Mouse (Mus musculus) brain, embryonic 14.5 days (tissue): ENCODE measurements around the gene Aanat. TPM values are rescaled to one million over a fixed set of nuclear protein-coding genes. Genes with fewer than 3 reads are reported as not detected.

ENCODE experiments used
- DNase-seq: peaks from one replicate; pipeline ENCODE4 v3.0.0-alpha.2; 2011; ENCODE audit warnings: low read depth
- CTCF ChIP-seq: fragments of 200-500 bp; IDR thresholded peaks from 2 replicates; pipeline ENCODE4 v1.5.1; 2012; ENCODE audit warnings: inconsistent platforms, mild to moderate bottlenecking, moderate library complexity, borderline replicate concordance; ENCODE audit not compliant: insufficient read depth, insufficient read length; ENCODE audit errors: extremely low read depth
- POLR2A ChIP-seq: fragments of 200-500 bp; IDR thresholded peaks from 2 replicates; pipeline ENCODE4 v1.6.1; 2012; ENCODE audit warnings: mild to moderate bottlenecking, inconsistent platforms, borderline replicate concordance; ENCODE audit not compliant: poor library complexity, insufficient read depth, insufficient read length, severe bottlenecking; ENCODE audit errors: extremely low read depth
- polyA plus RNA-seq: library from polyadenylated mRNA; depleted of rRNA; stranded (reverse); fragments of >200 nt; gene quantifications from 2 replicates; pipeline ENCODE4 v1.2.3, GENCODE M21; 2012; rRNA removed

Gene Aanat
- polyA plus RNA-seq = 1.2 and 2.7 TPM in 2 replicates

- no peak for TF ChIP-seq CTCF
- no peak for TF ChIP-seq POLR2A
- DNase-seq = no peak
Observed at GRCm38 (mm10) chr11:116586310-116586709, at the start of gene Aanat. Gene Aanat, plus strand, starts transcription at chr11:116586432.

DNA sequence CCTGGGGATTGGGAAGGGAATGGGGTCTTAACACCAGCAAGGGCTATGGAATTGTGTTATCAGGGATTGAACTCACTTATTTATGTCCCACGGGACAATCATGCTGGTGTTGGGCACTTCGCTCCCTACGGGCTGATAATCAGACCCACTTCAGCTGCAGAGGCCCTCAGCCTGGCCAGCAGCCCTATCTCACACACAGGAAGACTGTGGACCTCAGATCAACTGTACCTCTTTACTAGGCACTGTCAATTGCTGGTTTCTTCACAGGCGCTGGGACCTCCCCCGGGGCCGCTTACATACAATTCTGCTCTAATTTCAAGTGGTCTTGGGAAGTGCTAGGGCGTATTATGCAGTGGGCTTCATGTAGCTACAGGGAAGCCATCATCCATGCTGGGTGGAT, 49.5 kb upstream of the Aanat start:
- DNase-seq = no peak
- TF ChIP-seq POLR2A (no peak), CTCF (no peak)

DNA sequence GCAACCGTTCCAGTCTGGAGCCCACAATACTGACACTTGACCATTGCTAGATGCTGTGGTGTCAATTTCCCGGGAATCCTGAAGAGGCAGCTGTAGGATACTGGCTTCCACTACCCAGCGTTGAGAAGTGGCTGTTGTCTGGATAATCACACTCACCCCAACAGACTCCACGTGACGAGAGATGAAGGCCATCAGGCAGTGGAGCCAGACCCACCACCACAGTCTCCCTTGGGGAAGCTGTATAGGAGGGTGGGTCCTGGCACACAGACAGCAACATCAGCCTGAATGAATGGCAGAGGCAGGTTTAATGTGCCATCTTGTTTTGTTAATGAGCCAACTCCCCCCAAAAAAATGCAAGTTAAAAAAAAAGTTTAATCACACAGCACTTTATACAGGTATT, 48.8 kb upstream of the Aanat start:
- DNase-seq = no peak
- TF ChIP-seq POLR2A (no peak), CTCF (no peak)

- DNase-seq = no peak
- TF ChIP-seq CTCF (no peak), POLR2A (no peak)
Observed at GRCm38 (mm10) chr11:116538142-116538735, 48.0 kb upstream of the Aanat start.

- no peak for DNase-seq
- no peak for TF ChIP-seq POLR2A
- no peak for TF ChIP-seq CTCF
Observed at GRCm38 (mm10) chr11:116541183-116541582, 45.0 kb upstream of the Aanat start.

DNA sequence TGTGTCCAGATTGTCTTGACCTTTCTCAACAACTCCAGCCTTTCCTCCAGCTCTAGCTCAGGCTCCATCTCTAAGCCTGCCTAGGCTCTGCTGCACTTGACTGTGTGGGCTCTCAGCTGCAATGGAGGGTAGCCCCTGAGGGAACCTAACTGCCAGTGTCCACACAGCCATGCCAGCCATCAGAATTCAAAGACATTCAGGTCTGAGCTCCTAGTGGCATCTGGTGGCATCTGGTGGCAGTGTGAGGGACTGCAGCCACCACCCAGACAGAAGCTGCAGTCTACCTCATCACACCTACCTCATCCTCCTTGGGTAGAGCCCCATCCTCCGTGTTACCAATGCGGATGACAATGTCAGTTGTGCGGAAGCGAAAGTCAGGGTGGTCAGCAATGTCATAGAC, 43.1 kb upstream of the Aanat start:
- peak; percentile 52 for DNase-seq
- TF ChIP-seq POLR2A (no peak), CTCF (peak; percentile 77)

- TF ChIP-seq POLR2A (no peak), CTCF (no peak)
- DNase-seq = peak; percentile 17
Observed at GRCm38 (mm10) chr11:116547296-116548060, 38.8 kb upstream of the Aanat start.

DNA sequence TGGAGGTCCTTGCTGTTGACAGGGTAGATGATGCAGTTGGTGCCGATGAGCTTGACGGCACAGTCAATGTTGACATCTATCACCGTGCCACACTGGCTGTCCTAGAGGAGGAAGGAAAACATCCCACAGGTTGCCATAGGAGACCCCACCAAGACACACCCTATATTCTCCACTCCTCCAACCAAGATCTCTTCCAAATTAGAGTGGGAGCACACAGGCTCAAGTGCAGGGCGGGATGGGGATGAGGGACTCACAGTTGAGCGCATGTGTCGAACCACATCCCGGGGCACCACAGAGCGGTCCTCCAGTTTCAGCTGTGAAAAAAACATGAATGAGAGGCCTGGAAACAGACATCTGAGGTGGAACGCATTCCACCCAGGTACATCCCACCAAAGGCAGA, 37.5 kb upstream of the Aanat start:
- TF ChIP-seq CTCF = no peak
- no peak for TF ChIP-seq POLR2A
- no peak for DNase-seq

GRCm38 (mm10) chr11:116549273-116550038, 36.8 kb upstream of the Aanat start:
- DNase-seq = no peak
- TF ChIP-seq POLR2A (no peak), CTCF (no peak)

GRCm38 (mm10) chr11:116550748-116551147, 35.5 kb upstream of the Aanat start:
- no peak for DNase-seq
- TF ChIP-seq CTCF (no peak), POLR2A (no peak)

GRCm38 (mm10) chr11:116552194-116552593, 34.0 kb upstream of the Aanat start:
- no peak for DNase-seq
- TF ChIP-seq POLR2A (no peak), CTCF (no peak)

DNA sequence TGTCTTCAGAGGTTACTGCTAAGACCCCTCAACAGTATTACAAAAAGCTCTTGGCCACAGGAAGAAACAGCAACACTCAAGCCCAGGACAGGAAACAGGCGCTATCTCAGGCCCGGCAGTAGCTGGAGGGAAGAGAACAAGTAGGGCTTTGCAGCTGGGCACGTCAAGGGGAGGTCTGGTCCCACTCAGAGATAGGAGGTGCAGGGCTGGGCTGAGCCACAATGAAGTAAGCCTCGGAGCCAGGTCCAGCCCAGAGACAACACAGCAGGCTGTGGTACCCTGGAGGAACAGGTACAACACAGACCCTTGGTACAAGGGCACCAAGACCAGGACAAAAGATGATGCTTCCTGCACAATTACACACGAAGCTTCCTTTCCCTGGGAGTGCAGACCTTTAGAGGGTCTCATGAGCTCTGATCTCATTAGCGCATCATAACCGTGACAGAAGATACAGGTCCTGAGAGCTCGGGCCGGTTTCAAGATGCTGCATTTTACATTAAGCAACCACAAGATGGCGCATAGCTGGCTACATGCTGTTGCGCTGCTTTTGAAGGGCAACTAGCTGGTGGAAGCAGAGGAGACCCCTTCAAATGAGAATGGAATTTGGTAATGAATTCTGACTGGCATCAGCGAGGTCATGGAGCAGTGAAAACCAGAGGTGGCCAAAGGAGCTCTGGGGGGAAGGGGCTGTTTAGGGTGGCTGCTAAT, 31.9 kb upstream of the Aanat start:
- DNase-seq = peak; percentile 90
- no peak for TF ChIP-seq POLR2A
- TF ChIP-seq CTCF = peak; percentile 78; the same call in 1 of the 2 replicates
